Mouse (Mus musculus) urinary bladder, postnatal 14 days (tissue): ENCODE results near the gene Tia1.
A peak's percentile ranks its signal among the peaks of the same experiment; 100 is the strongest.

ENCODE experiments used
- DNase-seq: peaks from one replicate; pipeline ENCODE4 v3.0.0; 2021; ENCODE audit warnings: low spot score

Gene Tia1

DNA sequence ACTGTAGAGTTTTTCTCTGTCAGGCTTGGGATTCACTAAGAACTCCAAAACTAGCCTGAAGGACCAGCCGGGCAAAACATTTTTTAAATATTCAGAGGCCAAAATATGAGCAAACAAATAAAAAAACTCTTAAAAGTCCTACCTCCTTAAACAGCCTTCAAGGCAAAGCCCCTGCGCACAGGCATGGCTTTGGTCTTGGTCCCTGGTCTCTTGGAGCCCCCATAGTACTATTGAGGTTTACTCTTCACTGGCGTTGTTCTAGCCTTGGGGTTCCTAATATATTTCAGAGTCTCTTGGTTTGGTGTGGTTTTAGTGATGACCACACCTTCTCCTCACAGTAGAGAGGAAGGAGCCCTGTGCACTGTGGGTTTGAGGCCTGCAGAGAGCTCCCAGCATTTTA lies 27.5 kb downstream of the Tia1 start:
- DNase-seq = no peak

- no peak for DNase-seq
Observed at GRCm38 (mm10) chr6:86433696-86434095, 29.7 kb downstream of the Tia1 start.

- DNase-seq = peak; percentile 58
Observed at GRCm38 (mm10) chr6:86437711-86438110, 33.7 kb downstream of the Tia1 start.

DNA sequence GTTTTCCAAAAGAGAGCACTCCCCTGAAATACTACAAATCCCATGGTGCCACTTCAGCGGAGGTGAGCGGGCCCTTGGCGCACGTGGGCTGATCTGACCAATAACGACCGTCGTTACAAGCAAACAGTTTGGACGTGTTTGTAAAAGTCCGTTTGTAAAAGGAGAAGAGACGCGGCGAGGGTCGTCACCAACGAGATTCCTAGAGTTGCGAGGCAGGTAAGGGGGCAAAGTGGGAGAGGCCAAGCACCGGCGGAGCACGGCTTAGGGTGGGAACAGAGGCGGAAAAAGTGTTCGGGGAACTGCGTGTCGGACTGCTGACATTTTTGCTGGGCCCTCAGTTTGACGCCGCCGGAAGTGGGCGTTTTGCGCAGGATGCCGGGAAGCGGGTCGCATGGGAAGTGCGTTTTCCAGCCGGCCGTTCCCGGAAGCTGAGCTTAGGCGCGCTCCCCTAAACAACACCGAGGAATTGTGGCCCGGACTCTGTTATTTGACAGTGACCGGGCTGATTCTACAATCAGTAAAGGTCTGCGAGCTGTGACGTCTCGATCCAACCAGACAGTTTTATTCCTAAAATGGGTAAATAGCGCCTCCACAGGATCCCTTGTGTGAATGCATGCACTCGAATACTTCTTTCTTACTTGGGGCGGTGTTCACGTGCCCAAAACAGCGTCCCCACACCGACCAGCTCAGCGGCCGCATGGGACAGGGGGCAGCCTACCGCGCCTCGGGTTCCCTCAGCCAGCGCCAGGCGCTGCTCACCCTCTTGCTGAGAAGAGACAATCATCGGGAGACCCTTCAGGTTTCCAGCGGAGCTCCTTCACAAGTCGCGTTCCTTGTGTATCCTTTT lies 34.5 kb downstream of the Tia1 start, which contains the start of gene C87436:
C87436 (plus strand) TSS at position 103 of the 847 bp plus-strand sequence.
- peak; percentile 94 for DNase-seq

GRCm38 (mm10) chr6:86439119-86439496 lies 35.1 kb downstream of the Tia1 start:
- DNase-seq = no peak

DNA sequence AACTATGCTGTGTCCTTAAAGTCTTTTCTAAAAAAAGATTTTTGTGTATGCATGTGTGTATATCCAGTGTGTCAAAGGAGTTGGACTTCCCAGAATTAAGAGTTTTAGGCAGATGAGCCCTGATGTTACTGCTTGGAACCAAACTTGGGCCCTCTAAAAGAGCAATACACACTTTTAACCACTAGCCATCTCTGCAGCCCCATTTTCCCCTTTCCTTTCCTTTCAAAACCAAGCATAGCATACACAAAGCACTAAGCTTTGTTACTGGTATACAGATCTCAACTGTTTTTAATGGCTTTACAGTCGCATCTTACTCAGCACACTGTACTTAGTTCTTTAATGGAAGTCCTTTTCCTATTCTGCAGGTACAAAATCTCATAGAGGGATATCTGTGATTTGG lies 35.5 kb downstream of the Tia1 start:
- DNase-seq = no peak

- no peak for DNase-seq
Observed at GRCm38 (mm10) chr6:86441571-86441970, 37.6 kb downstream of the Tia1 start.

DNA sequence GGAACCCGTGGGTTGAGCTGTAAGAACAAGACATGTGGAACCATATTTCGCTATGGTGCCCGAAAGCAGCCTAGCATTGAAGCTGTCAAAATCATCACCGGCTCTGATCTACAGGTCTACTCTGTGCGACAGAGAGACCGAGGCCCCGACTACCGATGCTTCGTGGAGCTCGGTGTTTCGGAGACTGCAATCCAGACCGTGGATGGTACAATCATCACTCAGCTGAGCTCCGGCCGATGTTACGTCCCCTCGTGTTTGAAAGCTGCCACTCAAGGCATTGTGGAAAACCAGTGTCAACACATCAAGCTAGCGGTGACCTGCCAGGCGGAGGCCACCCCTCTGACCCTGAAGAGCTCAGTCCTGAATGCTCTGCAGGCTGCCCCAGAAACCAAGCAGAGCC lies 41.5 kb downstream of the Tia1 start:
- DNase-seq = no peak

GRCm38 (mm10) chr6:86446927-86447568 lies 43.0 kb downstream of the Tia1 start:
- DNase-seq = no peak

GRCm38 (mm10) chr6:86456727-86457126 lies 52.7 kb downstream of the Tia1 start:
- no peak for DNase-seq

- no peak for DNase-seq
Observed at GRCm38 (mm10) chr6:86463079-86463478, 59.1 kb downstream of the Tia1 start.

DNA sequence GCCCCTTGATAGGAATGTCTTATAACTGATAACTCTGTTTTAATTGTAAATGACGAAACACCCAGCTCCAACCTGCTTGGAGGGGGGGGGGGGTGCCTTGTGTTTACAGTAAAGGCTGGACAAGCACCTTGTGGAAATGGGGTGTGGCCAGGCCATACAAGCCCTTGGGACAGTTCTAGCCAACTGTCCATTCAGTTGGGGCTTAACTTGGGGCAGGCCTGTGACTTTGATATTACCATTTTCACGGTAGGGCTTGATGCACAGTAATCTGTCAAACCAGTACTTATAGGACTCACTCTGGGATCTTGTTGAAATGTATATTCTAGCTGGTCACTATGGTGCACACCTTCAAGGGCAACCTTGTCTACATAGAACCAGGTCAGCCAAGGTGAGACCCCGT lies 67.3 kb downstream of the Tia1 start:
- DNase-seq = no peak

DNA sequence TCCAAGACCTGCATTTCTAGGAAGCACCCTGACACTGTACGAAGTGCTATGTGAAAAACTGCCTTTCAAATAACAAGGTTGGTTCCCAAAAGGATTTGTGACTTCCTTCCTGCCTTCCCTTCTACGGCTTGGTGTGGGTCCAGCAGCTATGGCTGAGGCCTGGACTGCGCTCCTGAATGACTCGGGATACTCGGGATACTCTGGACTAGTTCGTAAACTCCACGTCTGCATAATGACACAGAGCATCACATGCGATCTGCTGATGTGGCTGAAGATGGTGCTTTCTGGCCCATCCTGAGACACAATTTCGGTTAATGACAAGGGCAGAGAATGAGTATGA lies 67.7 kb downstream of the Tia1 start:
- no peak for DNase-seq

GRCm38 (mm10) chr6:86472100-86472955 lies 68.3 kb downstream of the Tia1 start:
- DNase-seq = peak; percentile 100

- no peak for DNase-seq
Observed at GRCm38 (mm10) chr6:86473077-86473476, 69.1 kb downstream of the Tia1 start.

- DNase-seq = no peak
Observed at GRCm38 (mm10) chr6:86474072-86474471, 70.1 kb downstream of the Tia1 start.

- no peak for DNase-seq
Observed at GRCm38 (mm10) chr6:86474646-86475181, 70.7 kb downstream of the Tia1 start.

DNA sequence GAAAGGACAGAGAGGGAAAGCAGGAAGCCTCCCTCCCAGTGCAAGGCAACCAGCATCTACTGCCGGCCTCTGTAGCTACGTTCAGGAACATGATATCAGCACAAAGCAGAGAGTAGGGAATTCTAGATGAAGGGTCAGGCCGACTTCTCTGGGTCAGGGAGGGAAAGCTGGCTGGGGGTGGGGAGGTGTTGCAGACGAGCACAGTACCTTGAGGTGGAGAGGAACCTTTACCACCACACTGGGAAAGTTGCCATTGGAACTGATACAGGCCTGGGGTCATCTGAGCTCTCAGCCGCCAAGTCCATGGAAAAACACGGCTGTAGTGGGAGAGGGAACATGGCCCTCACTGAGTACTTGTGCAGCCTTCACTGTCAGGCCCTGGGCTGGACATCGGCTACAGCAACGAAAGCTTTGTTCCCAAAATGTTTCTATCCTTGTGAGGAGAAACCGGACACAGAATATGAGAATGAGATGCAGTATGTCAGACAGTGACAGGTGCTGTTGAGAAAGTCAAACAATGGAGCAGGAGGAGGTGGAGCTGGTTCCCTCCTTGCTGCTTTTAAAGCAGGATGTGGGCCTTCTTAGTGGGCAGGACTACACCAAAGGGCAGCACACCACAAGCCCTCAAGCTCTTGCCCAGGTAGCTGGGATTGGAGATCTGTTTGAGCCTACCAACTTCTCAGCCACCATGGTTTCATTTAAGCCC lies 71.6 kb downstream of the Tia1 start:
- no peak for DNase-seq

DNA sequence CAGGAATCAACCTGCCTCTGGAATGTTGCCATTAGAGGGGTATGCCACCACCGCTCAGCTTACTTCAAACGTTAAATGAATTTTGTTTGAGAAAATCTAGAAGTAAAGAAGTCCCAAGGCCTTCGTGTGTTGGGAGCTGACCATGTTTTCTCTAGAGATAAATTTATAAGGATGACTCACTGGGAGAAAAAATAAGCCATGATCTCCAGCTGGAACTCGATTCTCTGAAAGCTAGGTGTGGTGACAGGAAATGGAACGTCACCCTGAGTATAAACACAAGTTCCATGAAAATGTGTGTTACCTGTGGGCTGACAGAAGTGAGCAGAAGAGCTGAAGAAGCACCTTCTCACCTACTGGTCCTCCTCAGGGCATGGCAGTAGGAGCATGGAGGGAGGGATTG lies 72.9 kb downstream of the Tia1 start:
- no peak for DNase-seq

DNA sequence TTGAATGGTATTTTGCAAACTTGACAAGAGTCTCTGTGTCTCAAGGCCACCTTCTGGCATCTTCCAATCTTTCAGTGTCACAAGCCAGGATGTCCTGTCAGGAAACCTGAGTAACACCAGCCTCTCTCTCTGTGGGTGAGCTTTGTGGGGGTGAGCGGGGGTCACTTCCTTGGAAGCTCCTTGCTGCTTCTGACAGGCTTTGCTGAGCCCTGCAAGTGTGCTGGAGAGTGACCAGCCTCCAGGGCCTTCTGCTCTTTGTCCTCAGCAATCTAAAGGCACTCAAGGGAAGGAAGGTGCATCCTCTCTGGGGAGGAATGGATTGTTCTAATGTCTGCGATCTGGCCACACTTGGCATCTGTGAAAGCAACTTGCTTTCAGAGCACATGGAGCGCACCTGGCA lies 75.3 kb downstream of the Tia1 start:
- no peak for DNase-seq

- no peak for DNase-seq
Observed at GRCm38 (mm10) chr6:86479816-86480188, 75.8 kb downstream of the Tia1 start.
